Mouse (Mus musculus): Measurements from ENCODE around the gene Gm42791.

Gm42791 gene

DNA sequence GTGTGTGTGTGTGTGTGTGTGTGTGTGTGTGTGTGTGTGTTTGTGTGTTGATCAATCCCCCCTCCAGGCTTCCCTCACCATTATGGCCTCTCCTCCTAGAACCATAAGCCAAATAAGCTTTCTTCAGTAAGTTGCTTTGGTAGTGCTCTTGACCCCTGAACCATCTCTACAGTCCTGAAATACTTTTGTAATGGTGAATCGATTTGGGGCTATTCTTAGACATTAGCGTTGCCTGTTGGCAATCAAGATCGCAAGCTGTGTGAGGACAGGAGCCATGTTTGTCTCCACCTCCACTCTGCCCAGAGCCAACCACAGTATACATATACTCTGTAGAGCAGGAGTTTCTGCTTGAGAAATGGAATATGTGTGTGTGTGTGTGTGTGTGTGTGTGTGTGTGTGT, 14.2 kb upstream of the Gm42791 start:
- DNase-seq (ENCODE audit: low spot score in 2 of 2), result no peak

DNA sequence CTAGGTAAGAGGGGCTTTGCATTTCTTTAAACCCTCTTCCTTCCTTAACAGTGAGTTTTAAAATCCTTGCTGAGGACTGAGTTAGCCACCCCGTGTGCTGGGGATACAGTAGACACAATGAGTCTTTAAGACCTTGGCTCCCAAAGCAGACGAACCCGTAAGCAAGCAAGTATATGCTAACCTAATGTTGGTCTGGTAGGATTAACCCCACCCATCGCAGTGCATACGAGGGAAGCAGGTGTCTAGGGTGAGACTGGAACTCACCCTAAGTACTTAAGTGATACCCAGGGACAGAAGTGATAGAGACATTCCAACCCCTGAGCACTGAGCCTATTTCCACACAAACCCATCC, 12.3 kb upstream of the Gm42791 start:
- no peak for DNase-seq (ENCODE audit: low spot score in 2 of 2)

DNA sequence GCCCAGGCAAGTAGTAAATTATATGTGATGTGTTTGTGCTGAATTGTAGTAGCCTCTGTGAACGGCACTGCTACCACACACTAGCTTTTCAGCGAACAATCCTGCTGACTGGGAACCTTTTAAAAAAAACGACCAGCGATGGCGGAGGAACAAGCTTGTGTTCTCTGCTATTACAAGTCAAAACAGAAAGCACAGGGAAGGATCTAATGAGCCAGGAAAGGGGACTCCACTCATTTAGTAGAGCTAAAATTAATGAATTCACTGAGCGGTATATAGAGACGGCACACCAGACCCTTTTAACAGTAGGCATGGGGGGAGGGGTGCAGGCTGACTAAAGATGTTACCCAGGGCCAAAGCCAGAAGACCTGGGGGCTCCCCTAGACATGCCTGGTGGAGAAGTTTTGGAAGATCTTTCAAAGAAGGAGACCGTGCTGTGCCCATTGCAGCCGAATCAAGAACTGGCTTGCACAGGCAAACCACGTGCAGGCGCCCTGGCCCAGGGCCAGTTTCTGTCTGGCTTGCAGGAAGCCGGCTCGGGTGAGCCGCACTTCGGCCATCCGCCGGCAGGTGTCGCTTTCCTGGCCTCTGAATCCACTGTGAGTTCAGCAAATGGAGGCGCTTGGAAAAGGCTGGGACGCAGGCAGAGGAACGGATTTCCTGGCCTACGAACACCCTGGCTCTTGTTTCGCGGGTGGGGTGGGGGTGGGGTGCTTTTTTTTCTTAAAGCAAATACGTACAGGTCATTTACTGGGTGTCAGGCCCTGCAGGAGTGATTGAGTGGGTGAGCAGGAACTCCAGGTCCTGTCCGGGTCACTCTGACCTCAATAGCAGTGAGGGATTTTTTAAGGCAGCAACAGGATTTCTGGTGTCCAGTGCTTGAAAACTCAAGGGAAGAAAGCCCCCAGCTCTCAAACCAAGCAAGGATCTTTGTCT, 11.7 kb upstream of the Gm42791 start:
- DNase-seq (ENCODE audit: low spot score in 2 of 2), result peak; percentile 98 to 100

DNA sequence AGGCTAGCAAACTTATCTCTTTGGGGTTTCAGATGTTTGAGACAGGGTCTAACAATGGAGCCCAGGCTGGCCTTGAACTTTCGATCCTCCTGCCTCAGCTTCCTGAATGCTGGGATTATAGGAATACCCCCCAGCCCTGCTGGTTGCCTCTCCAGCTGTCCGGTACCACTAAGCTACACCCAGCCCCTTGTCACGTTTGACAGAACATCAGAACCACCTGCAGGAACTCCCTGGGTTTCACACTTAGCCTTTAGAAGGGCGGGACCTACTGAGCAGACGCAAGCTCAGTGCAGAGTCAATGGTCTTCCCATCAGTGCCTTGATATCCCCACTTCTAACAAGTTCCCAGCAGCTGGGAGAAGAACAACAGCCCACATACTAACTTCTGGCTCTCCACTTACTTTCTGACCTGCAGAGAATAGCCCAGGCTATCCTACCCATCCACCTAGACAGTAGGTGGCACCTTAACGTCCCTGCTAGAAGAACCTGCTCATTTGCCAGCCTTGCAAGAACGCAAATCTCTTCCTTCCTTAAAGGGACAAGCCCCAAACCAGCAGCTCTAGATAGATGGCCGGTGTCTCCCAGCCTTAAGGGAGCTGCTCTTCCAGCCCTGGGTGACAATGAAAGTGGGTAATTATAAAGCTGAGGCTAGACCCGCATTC, 10.9 kb upstream of the Gm42791 start:
- DNase-seq (ENCODE audit: low spot score in 2 of 2), result no peak

DNA sequence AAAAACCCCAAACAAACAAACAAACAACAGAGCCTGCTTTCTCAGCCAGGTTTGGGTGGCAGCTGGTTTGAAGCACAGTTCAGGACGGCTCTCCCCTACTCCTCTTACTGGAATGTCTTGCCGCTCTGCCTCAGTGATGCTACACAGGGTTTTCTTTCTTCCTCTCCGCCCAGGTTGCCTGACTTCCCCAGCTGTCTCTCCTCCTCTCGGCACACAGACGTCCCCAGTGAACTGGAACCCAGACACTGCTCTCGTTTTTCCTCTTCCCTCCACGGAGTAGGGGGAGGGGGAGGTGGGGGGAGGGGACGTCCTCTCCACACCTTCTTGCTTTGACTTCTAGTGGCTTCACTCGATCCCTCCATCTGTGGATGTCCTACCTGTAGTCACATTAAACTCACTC, 10.1 kb upstream of the Gm42791 start:
- no peak for DNase-seq (ENCODE audit: low spot score in 2 of 2)

DNA sequence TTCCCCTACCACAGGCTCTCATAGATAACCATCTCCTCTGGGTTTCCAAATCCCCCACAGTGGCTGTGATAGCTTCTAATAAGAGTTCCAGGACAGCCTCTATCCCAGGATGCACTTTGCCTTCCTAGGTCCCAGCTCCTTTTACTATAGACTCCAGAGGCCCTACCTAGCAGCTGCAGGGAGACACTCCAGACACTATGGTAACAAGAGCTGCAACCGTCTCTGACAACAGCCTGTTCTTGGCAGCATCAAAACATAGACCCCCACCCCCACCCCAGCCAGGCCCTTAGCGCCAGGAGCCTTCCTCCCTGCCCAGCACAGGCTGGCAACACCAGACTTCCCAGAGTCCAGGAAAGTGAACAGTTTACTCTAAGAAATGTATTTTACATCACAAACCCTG, 8.2 kb upstream of the Gm42791 start:
- no peak for DNase-seq (ENCODE audit: low spot score in 2 of 2)

DNA sequence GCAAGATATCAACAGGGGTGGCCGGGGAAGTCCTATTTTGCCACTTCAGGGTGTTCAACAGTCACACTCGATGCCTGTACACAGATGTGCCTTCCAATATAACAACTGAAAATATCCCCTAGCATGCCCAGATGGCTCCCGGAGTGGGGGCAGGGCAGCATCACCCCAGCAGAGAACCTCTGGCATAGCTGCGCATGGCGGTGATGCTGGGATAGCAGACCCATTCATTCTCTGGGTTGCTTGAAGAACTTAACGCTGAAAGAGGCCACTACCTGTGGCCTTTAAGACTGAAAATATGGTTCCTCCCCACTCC, 7.8 kb upstream of the Gm42791 start:
- DNase-seq (ENCODE audit: low spot score in 2 of 2), result no peak

DNA sequence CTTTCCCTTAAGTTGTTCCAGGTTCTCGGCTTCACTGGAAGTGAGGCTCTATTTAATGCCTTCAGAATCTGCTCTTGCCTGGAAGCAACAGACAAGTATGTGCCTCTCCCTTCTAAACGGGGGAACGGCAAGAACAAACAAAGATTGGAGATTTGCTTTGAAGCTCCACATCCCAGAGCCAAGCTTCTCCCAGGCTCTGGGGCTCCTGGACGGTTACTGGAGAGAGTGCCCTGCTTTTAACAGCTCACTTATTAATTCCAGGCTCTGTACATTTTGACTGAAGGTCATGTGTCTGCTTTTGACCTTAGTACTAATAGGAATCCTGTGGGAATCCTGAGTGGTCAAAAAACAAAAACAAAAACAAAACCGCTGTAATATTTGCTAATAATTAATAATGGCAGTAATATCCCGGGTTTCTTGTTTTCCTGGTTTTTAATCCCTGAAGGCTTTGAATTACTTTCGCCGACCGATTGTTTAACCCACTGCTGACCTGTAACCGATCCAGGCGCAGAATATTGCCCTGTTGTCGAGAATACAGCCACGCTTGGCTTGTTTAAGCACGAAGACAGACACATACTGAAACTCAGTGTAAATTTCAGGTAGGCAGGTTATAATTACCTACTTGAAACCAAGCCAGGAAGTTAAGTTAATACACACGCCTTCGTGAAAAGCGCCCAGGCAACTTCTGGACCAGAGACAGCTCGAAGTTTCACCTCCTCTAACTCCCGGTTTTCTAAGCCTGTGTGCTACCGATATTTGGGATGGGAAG, 7.3 kb upstream of the Gm42791 start:
- no peak for DNase-seq (ENCODE audit: low spot score in 2 of 2)

DNA sequence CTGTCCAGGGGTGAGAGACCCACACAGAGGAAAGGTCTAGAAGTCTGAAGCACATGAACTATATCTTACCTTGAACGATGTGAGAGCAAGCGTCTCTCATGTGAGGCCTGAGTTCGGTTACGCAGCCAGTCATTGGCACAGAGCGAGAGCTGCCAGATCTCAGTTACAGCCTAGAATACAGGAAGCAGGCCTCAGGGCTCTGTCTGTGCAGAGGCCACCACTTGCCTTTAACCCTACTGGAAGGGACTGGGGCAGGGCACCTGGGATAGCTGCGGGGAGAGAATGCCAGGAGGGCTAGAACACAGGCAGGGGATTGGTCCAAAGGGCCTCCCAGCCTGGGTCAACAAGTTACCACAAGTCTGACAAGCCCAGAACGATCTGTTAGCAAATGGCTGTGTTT, 4.9 kb upstream of the Gm42791 start:
- no peak for DNase-seq (ENCODE audit: low spot score in 2 of 2)

DNA sequence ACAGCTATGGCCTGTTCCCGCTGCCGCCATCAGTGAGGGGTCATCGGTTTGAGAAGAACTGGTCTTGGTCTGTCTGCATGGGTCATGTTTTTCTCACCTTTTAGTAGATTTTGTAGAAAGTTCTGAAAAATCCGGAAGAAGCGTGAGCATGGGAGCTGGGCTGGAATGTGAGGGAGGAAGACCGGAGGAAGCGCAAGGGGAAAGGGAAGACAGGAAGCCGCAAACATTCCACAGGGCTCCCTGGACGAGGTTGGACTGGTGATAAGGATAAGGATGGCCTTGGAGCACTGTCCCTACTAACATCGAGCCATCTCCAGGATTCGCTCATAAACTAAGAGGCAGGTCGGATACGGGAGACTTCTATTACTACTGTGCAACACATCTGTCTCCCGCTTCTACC, 3.6 kb upstream of the Gm42791 start:
- DNase-seq (ENCODE audit: low spot score in 2 of 2), result no peak

DNA sequence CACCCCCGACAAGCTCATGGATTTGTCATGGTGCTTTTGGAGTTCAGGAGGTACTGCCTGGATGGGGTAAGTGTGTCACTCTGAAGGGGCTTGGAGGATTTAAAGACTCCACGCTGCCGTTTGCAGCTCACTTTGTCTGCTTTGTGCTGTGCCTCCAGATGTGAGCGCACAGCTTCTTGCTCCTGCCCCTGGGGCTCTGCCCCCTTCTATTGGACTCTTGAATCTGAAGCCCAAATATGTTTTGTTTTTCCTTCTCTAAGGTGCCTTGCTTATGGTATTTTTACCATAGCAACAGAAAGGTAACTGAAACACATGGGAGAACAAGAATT, 1.7 kb upstream of the Gm42791 start:
- DNase-seq (ENCODE audit: low spot score in 2 of 2), result no peak

DNA sequence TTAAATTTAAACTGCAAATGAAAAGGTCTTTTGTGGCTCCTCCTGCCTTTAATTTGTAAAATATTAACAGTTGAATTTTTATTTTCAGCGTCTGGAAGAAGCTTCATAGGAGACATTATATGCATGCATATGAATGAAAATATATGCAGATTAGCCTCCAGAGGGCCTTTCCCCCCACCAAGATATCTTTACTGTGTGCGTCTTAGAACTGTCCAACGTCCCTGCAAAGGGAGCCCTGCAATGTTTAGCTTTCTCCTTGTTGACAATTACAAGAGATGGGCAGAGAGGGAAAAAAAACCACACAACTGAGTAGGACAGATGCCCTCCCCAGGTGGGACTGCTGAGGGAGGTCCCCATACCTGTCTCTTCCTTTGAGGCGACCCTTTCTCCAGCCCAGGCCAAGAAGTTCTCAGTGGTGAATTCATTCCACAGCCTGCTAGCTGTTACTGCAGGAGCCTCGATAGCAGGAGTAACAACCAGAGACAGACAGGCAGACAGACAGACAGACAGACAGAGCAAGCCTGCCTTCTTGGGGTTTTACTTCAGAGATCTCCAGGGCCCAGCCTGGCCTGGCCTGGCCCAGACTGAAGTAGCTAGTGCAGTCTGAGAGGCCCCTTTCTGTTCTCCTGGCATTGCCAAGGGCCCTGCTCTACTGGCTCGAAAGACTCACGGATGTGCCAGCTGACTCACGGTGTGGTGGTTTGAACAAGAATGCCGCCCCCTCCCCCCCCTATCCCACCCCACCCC, 1.2 kb upstream of the Gm42791 start:
- no peak for DNase-seq (ENCODE audit: low spot score in 2 of 2)

DNA sequence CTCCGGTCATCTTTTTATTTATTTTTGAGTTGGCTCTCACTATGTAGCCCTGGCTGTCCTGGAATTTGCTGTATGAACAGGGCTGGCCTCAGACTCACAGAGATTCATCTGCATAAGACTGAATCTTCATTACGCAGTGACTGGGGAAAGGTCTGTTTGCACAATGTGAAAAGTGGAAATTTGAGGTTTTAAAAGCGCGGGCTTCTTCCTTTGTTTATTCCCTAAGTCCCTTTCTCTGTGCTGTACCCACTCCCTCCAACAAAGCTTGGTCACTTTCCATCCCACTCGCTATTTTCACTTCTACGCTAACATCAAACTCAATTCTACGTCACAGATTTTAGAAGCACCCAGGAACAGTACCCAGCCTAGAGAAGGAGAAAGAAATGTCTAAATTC, 639 bp downstream of the Gm42791 start:
- no peak for DNase-seq (ENCODE audit: low spot score in 2 of 2)

DNA sequence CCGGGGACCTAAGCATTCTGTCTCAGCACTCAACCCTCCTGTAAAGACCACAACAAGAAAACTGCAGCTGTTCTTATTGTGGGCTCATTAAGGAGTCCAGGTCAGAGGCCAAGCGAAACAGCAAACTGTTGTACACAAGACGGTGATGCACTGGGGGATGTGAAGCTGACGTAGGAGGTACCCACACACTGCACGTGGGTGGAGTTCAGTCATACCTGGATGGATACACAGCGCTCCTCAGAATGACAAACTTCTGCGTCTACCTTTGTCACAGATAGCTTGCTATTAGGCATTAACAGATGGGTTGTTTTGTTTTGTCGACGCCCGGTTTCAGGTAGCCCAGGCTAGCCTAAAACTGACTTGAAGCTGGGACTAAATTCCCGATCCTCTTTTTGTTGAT, 2.3 kb downstream of the Gm42791 start:
- no peak for DNase-seq (ENCODE audit: low spot score in 2 of 2)

DNA sequence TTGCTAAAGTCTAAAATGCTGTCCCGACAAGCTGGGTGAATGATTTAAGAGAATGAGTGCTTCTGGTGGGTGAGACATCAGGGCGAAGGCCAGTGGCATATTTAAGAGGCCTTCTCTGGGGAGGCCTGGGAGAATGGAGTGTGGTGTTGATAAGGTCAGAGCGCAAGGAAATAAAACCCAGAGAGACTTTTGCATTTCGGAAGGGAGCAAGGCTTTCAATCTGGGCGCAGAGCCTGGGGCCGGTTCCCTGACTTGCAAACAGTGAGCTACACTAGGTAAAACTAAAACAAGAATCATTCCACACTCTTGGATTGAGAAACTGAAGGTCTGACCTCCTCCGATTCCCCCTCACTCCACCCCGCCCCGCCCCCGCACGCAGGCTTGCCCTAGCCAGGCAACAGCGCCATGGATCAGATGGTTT, 4.0 kb downstream of the Gm42791 start:
- DNase-seq (ENCODE audit: low spot score in 2 of 2), result no peak

DNA sequence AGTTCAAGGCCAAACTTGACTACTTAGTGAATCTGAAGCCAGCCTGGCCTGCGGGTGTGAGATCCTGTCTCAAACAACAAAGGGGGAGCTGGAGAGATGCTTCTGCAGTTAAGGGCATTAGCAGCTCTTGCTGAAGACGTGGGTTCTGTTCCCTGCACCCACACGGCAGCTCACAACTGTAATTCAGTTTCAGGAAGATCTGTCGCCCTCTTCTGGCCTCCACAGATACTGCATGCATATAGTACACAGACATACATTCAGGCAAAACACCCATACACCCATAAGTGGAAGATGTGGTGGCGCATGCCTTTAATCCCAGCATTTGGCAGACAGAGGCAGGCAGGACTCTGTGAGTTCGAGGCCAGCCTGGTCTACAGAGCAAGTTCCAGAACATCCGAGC, 5.5 kb downstream of the Gm42791 start:
- no peak for DNase-seq (ENCODE audit: low spot score in 2 of 2)

DNA sequence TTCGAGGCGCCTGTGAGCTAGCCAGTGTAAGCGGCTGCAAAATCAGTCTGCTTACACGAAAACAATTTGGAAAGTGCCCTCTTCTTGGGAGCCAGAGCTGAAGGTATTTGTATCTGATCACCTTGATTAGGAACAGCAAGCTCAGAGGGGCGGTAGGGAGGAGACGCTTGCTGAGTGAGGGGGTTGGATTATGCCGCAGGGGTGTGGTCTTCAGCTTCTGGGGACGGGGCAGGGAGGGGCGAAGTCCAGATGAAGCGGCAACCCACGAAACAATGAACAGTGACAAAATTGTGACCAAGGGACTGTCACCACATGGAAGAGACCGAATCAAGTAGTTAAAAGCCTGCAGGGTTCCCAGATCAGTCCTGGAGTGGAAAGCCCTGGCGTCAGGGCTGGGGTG, 10.0 kb downstream of the Gm42791 start:
- no peak for DNase-seq (ENCODE audit: low spot score in 2 of 2)

DNA sequence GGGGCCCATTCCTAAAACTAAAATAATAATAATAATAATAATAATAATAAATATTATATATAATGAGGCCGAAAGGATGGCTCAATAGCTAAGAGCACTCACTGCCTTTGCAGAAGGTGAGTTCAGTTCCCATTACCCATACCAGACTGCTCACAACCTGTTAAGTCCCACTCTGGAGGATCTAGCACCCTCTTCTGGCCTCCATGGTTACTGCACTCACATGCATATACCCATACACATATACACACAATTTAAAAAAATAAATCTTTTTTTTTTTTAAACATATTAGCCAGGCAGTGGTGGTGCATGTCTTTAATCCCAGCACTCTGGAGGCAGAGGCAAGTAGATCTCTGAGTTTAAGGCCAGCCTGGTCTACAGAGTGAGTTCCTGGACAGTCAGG, 11.3 kb downstream of the Gm42791 start:
- no peak for DNase-seq (ENCODE audit: low spot score in 2 of 2)

DNA sequence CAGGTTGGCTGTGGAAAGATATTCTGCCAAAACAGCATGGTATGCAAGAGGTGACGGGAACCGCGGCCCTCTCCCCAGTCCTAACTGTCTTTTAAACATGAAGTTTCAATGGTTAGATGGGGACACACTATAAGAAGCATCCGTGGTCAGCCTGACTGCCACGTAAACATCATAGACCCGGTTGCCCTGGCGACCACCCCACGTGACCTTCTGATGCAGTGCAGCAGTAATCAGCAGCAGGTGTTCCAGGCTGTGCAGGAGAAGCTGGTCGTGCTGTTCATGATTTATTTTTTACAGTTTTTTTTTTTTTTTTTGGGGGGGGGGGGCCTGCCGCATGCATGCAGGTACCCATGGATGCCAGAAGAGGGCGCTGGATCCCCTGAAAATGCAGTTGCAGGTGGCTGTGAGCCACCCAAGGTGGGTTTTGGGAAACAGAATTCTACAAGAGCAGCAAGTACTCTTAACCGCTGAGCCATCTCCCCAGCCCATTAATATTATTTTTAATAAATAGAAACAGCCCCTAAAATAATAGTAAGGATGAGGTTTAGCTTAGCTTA, 11.8 kb downstream of the Gm42791 start:
- DNase-seq (ENCODE audit: low spot score in 2 of 2), result no peak

DNA sequence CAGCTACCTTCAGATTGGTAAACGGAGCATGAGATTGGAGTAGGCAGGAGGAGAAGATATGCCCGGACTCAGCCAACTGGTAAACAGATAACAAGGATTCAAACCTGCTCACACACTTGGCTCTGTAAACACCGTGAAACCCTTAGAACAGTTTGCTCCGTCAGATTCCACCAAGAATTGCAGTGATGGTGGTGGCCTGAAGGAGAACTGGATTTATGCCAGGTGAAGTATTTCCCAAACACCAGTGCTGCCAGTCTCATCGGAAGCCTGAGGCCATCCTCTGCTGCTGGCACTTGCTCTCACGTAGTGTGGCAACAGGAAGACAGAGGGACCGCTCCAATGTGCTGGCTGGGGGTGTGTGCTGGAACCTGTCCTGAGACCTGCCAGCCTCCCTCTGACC, 12.6 kb downstream of the Gm42791 start:
- no peak for DNase-seq (ENCODE audit: low spot score in 2 of 2)

DNA sequence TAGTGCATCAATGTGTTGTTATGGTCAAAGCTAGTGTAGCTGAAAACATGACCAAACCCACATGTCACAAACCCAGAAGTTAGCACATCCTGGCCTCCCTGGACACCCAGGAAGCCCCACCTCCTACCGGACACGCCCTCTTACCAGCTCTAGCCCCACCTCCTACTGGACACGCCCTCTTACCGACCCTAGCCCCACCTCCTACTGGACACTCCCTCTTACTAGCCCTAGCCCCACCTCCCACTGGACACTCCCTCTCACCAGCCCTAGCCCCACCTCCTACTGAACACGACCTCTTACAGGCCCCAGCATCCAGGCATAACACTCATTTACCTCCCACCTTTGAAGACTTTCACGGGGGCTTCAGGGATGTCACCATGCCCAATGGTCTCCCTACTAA, 14.3 kb downstream of the Gm42791 start:
- DNase-seq (ENCODE audit: low spot score in 2 of 2), result no peak

All from right cerebral cortex, postnatal 36 days (tissue).